Mouse (Mus musculus): ENCODE data around the gene Vax1.
A peak's percentile ranks its signal among the peaks of the same experiment; 100 is the strongest.

The Vax1 gene

DNA sequence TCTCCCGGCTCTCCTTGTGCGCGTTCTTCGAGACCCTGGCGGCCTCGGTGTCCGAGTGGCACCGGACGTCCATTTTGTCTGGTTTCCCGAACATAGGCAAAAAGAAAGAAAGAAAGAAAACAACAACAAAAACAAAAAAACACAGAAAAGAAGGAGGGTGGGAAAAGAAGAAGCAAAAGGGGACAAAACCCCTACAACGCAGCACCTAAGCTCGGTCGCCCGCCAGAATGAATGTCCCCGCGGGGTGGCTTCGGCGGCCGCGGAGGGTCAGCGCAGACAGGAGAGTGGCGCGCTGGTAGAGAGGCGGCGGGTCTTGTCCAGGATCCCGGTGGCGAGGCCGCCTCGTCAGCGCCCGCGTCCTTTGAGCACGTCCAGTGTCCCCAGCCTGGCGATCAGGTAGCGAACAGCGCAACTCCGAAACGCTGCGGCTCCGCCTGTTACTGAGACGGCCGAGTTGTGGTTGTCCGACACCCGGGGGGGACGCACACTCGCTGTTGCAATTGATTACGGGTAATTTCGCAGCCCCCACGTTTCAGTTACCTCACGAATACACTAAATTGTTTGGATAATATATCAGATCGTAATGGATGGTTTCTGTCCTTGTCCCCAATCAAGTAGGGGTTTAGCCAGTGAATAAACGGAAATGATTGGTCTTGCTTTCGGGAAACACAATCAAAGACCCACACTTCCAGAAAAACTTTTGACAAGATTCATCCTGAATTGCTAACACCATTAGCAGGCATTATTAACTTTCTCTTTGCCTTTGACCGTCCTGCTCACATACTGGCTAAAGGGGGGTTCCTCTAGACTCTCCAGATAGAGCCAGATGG, at the start of gene Vax1:
Gene Vax1 (minus strand): TSS at position 121 of the 830 bp plus-strand sequence.
- DNase-seq = peak; percentile 33

DNA sequence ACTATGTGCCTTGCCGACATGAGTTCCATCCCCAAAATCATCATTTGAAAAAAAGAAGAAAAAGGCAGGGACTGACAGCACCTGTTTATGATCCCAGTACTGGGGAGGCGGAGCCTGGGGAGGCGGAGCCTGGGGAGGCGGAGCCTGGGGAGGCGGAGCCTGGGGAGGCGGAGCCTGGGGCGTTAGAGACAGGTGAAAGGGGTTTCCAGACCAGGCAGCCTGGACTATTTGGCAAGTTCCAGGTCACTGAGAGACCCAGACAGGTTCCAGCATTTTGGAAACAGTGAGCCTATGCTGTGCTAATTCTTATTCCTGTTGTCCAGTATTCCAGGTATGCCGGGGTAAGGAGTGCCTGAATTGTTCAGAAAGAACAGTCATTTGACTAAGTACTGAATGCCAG, 49.1 kb upstream of the Vax1 start, which contains the start of gene Kcnk18:
Gene Kcnk18 (plus strand): TSS at position 224 of the 400 bp plus-strand sequence.
- no peak for DNase-seq

DNA sequence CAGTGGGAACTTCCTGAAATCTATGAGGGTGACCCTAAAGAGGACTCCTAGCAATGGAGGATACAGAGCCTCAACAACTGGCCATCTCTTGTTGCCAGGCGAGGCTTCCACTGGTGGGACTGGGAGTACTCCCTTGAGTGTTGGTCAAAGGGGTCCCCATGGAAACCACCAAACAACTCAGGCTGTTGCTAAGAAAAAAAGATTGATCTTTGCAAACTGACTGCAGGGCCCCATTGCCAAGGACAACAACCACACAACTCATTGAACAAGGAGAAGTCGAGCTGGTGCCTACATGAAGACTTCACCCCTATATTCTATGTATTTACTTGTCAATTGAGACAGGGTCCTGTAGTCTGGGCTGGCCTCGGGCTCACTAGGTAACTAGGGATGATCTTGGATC, 47.0 kb upstream of the Vax1 start:
- DNase-seq = no peak

DNA sequence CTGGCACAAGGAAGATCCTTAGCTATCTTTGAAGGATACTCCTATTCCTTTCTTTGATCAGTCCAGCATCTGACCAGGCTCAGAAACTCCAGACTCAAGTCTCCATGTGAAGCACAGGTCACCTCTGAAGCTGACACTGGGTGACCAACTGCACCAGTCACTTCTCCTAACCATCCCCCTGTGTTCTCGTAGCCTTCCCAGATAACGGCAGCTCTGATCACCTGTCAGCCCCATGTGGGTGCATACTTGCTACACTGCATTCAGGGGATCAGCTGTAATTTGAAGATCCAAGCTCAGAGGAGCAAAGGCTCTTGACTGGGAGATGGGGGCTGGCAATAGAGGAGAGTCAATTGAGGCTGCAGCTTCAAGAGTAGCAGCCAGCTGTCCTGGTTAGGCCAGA, 39.1 kb upstream of the Vax1 start:
- no peak for DNase-seq

DNA sequence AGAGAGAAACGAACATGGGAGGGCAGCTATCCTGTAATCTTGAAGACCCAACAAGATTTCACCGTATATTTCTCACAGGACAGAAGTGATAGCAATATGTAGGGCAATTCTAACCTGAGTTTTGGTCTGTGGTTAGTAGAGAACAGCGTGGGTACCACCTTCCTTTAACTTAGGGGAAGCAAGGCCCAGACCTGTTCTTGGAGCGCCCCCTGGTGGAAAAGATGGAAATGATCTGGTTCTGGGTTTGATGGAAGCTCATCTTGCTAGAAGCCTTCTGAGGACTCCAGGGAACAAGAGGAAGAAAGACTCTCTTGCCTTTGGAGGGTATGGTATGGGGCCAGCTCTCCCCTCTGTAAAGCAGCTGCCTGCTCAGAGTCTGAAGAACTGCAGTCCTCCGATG, 38.6 kb upstream of the Vax1 start:
- peak; percentile 84 for DNase-seq

DNA sequence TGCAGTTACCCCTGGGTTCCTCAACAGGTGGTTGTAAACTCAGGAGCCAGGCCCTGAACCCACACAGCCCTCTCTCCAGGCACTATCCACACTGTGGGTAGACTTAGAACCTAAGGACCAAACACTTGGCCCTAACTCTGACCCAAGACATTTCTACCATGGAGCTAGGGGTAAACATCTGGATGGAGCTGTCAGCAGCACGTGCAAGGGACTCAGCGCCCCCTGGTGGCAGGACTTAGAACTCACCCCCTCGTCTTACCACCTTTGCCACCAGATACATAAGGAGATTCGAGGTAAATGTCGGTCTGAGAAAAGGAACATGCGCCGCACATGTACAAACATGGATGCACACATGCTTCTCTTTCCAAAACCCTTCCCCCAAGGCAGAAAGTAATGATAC, 28.3 kb upstream of the Vax1 start:
- DNase-seq = peak; percentile 84

DNA sequence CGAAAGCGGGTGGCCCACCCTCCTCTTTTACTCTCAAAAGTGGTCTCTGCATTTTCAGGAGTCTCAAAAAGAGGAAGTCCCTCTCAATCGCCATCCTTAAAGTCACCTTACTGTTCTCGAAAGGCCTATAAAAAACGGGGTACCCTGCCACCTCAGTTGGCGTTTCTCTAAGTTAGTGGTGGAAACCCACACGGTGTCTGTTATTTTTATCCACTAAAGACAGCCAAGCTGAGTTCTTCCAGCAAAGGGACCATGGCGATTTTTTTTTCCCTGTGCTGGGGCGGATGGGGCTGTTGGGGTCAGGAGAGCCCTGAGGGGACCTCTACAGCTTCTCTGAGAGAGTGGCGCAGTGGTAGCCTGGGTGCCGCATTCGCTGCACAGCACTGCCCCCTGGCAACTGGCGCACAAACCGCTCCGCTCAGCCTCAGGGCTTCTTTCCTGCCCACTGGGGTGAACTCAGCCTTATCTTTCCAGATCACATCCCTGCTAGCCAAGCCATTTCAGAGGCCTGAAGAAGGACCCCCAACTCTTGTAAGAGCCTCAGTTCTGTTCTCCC, 26.3 kb upstream of the Vax1 start:
- peak; percentile 78 for DNase-seq

DNA sequence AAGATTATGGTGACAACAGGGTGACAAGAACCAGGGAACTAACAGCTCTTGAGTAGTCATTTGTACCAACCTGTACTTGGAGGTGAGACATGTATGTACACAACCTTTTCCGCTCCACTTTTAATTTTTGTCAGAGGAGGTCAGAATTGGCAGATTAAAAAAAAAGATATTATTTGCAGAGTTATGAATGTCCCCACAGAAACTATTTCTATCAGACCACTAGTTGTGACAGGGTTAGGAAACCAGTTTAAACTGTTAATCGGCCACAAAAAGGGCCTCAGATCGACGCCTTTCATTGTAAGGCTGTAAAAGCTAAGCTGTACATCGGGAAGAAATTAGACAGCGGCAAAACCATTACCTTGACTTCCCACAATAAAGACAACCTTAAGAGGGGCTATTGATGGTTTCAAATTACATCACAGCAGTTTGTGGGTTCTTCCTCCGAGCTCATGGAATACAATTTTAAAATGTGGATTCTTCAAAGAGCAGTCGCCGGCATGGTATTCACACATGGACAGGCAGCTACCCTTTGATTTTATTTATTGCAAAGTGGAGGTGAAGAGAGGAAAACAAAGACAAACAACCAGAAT, 25.4 kb upstream of the Vax1 start:
- DNase-seq = no peak

DNA sequence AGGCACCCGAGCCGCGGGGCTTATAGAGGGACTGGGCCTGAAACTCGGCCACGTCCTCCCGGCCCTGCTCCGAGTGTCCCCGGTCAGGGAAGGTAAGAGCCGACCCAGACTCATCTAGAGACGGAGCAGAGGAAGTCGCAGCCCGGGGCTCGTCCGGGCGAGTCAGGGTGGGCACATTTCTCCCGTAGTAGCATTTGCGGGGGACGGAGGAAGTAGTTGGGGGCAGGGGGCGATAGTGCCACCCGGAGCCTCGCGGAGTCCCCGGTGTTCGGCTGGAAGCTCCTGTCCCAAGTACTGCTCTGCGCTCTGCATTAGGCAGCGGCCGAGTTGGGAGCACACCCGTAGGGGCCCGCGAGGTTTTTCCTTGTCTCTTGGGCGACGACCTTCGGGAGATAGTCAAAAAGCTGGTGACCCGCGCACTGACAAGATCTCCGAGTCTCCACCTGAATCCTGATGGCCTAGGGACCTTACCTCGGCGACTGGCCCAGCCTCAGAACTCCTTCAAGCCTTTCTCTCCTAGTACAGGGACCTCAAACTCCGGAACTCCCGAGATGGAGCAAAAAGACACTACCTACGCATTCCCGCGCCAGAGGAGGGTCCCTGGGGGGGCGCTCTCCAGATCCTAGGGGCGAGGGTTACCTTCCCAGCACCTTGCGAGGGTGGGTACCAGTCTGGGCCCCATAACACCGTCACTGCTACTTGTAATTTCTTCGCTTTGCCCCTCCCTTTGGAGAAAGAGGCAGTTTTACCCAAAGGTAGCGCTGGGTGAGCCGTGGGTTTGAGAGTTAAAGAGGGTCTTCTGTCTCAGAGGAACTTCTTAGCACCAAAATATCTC, 24.3 kb upstream of the Vax1 start:
- DNase-seq = no peak

DNA sequence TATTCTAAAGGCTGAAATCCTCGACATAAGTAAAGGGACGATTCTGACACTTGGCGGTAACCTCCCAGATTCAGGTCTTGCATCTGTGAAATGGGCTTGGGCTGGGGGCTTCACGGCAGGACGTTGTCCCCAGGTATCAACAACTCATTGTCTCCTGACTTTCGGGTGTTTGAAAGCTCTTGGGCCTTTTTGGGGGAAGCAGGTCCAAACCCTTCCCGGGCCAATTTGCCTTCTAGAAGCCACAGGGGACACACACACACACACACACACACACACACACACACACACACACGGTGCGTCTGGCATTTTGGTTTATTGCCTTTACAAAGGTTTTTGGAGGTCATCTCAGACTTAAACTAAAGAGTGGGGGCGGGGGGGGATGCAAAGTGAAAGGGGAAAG, 23.6 kb upstream of the Vax1 start:
- no peak for DNase-seq

DNA sequence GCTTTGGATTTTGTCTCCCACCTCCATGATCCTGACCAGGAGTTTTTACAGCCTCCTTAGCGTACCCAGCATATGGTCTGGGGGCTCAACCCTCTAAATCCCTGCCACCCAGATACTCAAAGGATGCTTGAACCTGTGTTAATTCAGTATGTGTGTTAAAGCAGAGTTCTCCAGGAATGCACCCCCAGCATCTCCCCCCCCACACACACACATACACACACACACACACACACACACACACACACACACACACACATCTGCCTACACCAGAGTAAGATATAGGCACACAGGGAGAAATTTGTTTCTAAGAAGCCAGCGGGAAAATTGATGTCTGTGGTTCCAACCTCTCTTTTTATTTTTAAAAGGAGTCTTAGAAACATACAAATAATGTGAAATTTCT, 22.6 kb upstream of the Vax1 start:
- DNase-seq = no peak

DNA sequence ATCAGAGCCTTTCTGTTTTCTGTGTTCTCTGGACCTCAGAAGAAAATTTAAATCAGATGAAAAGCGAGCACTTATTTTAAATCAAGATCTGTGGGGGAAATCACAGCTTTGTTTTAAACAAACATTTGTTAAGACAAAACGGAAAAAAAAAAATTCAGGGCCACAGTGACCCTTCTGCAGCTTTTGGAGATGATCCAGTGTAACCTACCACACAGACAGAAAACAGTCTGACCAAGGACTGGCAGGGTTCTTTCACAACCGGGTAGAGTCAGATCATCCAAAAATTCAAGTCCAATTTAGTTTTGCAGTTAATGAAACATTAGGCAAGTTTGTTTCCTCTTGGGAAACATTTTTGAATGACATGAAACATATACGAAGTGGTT, 21.3 kb upstream of the Vax1 start:
- DNase-seq = no peak

DNA sequence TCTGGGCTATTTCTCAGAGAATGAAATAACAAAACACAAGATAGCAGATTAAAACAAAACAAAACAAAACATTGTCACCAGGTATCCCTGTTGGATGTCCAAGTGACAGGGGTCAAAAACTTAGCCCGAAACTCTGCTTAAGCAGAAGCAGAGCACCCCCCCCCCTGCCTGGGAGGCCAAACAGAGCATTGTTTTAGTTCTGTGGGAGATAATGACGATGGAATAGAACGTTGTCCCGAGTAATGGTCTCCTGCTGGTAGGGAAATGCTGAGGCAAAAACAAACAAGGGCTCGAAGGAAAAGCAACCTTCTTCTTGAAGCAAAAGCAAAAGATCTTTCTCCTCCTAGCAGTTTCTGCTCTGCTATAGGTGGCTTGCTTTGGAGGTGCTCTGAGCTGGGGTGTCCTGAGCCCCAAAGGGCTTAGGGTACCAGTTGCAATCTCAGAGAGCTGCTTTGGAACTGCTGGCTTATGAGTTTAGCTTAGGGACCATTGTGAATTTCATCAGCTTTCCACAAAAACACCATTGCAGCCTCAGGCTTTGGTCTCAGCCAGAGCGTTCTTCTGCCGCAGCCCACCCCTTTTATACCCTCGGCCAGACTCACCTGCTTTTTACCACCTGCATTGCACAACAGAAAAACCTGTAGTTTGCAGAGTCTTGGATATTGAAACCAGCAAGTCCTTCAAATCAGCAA, 20.7 kb upstream of the Vax1 start:
- DNase-seq = no peak

DNA sequence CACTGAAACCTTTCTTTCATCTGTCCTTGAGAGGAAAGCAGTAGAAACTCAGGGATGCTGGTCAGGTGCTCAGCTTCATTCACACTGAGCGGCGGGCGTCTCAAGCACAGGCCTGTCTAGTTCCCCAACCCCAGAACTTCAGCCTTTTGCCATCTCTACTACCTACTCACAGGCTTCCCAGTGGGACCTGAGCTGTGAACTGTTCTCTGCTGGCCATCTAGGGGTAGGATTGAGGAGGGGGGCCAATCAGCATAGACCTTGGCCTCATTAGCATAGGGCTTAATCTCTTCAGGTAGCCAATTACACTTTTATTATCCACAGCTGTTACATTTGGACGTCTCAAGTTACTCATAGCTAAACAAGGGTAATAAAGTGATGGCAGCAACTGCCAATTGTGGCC, 19.1 kb upstream of the Vax1 start:
- DNase-seq = no peak

DNA sequence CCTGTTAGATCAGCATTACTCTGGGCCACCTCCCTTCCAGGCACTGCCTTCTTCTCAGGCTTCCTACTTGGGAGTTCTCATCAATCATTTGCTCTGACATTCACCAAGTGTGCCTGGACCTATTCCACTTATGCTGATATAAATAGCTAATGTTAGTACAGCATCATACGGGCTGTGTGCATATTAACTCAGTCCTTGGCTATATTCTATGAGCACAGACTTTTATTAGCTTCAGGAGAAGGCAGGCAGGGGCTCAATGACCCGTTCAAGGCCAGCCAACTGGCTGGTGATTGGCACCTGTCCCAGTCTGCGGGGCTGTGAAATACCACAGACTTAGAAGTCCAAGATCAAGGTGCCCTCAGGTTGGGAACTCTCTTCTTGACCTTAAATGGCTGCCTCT, 14.1 kb upstream of the Vax1 start:
- DNase-seq = peak; percentile 89

DNA sequence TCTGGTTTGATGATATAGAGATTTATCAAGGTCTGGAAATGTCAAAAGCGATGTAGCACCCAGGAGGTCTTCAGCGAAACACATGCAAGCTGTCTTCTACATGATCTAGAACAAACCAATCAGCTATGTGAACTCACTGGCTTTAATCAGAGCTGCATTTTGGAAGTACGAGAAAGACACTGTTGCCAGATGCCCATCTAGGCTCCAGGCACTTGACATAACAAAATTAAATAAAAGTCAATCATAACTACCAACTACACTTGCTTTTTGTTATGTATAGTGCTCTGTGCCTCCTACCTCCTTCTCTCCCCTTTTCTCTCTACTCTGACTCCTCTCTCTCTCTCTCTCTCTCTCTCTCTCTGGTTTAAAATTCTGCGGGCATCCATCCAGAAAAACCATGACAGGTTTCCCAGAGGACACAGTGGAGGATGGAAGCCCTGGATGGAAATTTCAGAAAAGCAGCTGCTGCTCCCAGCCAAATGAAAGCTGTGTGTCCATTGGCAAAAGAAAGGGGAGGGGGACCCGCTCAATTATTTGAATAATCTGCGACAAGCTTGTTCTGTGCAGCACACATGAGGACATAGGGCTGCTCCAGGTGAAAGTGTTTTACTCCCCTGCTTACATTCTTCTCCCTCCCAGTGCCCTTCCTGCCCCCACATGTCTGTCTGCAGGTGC, 3.6 kb upstream of the Vax1 start:
- no peak for DNase-seq

DNA sequence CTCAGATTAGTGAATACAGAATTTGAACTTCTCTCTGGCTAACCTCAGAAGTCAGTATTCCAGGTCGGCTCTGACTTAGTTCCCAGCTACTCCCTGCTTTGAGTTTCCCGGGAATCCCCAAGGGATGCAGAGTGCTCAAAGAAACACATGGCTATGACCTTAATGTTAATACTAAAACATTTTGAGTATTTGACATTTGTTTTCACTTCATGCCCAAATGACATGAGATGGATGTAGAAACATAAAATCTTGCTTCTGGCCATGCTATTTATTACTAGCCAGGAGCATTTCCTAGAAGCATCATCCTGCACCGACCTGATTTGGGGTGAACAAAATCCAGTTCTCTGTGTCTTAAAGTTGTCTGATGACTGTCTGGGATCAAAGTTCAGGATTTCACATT, 2.9 kb upstream of the Vax1 start:
- DNase-seq = no peak

DNA sequence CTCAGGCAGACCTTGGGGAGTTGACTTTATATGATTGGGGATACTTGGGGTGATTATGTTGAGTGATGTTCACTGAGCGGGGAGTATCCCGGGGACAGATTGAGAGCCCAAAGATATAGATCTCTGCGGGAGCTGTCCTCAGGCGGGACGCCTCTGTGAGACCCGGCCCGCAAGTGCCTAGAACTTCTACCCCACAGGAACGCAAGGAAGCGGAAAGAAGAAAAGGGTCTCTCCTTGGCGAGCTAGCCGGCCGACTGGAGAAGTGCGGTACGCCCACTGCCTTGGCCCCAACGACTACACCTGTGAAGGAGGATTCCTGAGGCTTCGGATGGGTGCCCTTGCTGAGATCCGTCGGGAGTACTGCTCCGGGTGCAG, 2.0 kb upstream of the Vax1 start:
- DNase-seq = no peak

DNA sequence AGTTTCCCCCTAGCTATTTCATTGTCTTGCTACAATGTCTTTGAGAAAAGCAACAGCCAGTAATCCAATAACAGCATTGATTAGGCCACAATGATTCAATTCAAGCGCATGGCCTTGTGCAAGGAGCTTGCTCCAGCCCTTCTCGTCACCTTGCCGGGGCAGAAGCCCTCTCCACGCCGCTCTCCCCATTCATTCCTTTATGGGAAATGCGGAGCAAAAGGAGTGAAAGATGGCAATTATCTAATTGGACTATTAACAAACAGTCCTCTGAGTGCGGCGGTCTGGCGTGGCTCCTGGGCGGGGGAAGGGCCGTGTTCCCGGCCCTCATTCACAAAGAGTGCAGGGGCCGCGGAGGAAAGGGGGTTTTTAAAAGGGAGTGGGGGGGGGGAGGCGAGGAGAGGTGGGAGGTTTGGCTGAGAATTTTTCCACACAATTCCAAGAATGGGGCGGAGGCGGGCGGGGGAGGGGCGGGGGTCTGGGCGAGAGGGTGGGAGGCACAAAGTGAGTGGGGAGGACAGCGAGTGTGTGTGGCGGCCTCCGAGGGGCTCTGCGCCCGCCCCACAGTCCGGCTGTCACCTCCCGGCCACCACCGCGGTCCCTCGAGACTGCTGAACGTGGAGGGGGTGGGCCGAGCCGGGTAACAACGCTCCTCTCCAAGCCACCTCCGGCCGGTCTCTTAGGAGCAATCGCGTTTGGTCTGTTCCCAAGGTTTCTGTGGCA, 1.5 kb upstream of the Vax1 start:
- no peak for DNase-seq

DNA sequence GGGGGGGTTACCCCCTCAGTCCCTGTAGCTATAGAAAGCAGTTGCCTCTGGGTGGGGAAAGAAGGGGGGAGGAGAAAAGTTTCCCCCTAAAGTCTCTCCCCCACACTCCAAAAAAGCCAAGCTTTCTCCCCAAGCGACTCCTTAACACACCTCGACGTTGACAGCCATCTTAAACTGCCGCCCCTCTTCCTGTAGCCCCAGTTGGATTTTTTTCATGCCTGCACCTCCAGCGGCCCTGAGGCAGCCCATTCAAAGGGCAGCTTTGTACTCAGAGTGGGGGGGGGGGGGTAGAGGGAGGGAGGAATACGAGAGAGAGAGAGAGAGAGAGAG, 875 bp upstream of the Vax1 start:
- DNase-seq = no peak

DNA sequence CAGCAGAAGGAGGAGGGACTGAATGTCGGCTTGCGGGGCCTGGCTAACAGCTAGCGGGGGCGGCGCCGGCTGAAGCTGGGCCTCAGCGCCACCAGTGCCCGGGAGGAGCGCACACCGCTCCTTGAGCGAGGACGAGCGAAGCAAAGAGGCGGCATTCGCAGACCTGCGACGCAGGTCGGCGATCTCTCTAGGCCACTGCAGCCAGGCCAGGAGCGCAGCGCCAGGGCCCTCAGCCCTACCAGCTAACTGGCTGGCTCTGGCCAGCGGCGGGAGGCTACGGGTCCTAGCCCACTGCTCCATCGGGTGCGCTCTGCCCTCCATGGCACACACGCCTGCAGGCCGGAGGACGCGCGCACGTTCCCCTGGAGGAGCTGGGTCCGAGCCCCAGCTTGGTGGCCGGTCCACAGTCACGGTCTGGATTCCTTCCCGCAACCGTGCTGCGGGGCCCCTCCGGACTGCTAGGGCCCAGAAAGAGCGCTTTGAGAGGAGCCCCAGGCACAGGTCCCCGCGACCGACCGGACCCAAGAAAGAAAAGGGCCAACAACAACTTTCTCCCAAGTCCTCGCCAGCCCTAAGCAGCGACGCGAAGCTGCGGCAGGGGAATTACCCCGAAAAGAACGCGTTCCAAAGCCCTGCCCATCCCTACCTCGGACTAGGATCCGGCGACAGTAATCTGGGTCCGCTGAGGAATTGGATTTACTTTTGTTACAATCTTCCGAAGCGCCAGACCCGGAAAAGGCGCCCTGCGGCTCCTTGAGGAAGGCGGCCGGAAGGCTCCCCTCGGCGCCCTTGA, 517 bp downstream of the Vax1 start:
- peak; percentile 34 for DNase-seq
